Comparison of ENCODE assay signal across 25 mouse cellular contexts in the genomic region with DNA sequence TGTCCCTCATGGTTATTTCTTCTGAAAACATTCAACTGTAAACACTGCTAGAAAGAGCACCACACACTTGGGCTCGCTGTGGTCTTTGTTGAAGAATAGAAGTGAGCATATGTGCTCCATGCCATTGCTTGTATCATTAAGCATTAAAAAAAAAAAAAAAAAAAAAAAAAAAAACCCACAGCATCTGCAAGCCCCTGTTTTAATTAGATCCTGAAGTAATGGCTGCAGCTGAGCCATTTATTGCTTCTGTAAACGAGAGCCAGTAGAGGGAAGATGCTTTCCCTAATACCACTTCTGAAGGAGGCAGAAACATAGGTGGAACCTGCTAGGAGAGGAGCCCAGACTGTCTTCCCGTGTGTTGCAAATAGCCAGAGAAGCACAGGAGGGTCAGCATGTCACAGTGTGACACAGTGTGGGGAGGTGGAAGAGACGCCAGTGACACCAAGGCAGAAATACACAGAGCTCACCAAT. TPM values are rescaled to one million over a fixed set of nuclear protein-coding genes. Genes with fewer than 3 reads are reported as not detected.
DNase-seq lines count a peak whose midpoint lies in the region; ATAC-seq lines count a peak whose summit lies in the region.
"Had no signal": no experiment of that assay in that cellular context is flagged by ENCODE, and none has a peak within 500 bp of the region (broad histone marks: within the 10 kb centered on the region; RNA-seq: fewer than 3 reads in every experiment).

No protein-coding gene starts in this region.

- no peaks in the 10 kb centered on the region for H3K9me3 ChIP-seq in neural tube, embryonic 11.5 days (ENCODE audit: control insufficient read depth, low read length)
- no peaks in the 10 kb centered on the region for H3K9me3 ChIP-seq in hindbrain, embryonic 14.5 days (ENCODE audit: control insufficient read depth, low read length)
- no peaks in the 10 kb centered on the region for H3K9me3 ChIP-seq in midbrain, embryonic 15.5 days
- H3K9me3 ChIP-seq: embryonic facial prominence, embryonic 12.5 days; limb, embryonic 15.5 days; liver, embryonic 15.5 days had no signal

- no peak for DNase-seq in neural tube, embryonic 11.5 days (ENCODE audit: low spot score)
- no peak for DNase-seq in neural tube, embryonic 10.5 days (ENCODE audit: extremely low spot score, low spot score)
- peak; percentile 28 for DNase-seq in hindbrain, embryonic 14.5 days (ENCODE audit: low spot score)
- DNase-seq in spleen, postnatal 36 days (ENCODE audit: low spot score in 2 of 2): no peak
- DNase-seq in layer of hippocampus, adult 18-20 months (ENCODE audit: low spot score in 2 of 2): no peak
- DNase-seq in embryo, embryonic 9.5 days (ENCODE audit: extremely low spot score): no peak
- DNase-seq: cerebellum, adult 9-10 months; gastrocnemius, postnatal 36 days; kidney, adult 18-20 months; thymus, postnatal 25 days had no signal

- H3K27ac ChIP-seq in neural tube, embryonic 11.5 days (ENCODE audit: low read depth, low read length): no peak overlapping the region
- H3K27ac ChIP-seq in hindbrain, embryonic 14.5 days: peak overlapping the region; percentile 76
- H3K27ac ChIP-seq in midbrain, embryonic 15.5 days: no peak overlapping the region
- H3K27ac ChIP-seq: embryonic facial prominence, embryonic 12.5 days; kidney, postnatal 0 days; limb, embryonic 15.5 days; liver, embryonic 15.5 days had no signal

- H3K4me1 ChIP-seq in neural tube, embryonic 11.5 days (ENCODE audit: control insufficient read depth, insufficient read depth, low read length): no peaks in the 10 kb centered on the region
- peaks cover 7% of the 10 kb centered on the region; the same call in 1 of the 2 replicates for H3K4me1 ChIP-seq in hindbrain, embryonic 14.5 days (replicated peaks; ENCODE audit: control insufficient read depth, insufficient read depth, low read length)
- H3K4me1 ChIP-seq in midbrain, embryonic 15.5 days: no peaks in the 10 kb centered on the region; the same call in 1 of the 2 replicates
- H3K4me1 ChIP-seq: embryonic facial prominence, embryonic 12.5 days; limb, embryonic 15.5 days; liver, embryonic 15.5 days had no signal

- WGBS in neural tube, embryonic 11.5 days: 42% methylated on average over 4 of the region's 4 CpGs
- 25% methylated on average over 4 of the region's 4 CpGs for WGBS in hindbrain, embryonic 14.5 days
- WGBS in midbrain, embryonic 15.5 days: 33% methylated on average over 4 of the region's 4 CpGs

- no peak overlapping the region for H3K9ac ChIP-seq in neural tube, embryonic 11.5 days (ENCODE audit: low read length)
- H3K9ac ChIP-seq in hindbrain, embryonic 14.5 days: no peak overlapping the region
- no peak overlapping the region for H3K9ac ChIP-seq in midbrain, embryonic 15.5 days
- H3K9ac ChIP-seq: embryonic facial prominence, embryonic 12.5 days; limb, embryonic 15.5 days; liver, embryonic 15.5 days had no signal

- H3K4me3 ChIP-seq in neural tube, embryonic 11.5 days (ENCODE audit: low read depth, low read length): no peak overlapping the region
- H3K4me3 ChIP-seq in hindbrain, embryonic 14.5 days (replicated peaks; ENCODE audit: low read length): no peak overlapping the region
- H3K4me3 ChIP-seq in midbrain, embryonic 15.5 days: no peak overlapping the region
- H3K4me3 ChIP-seq: embryonic facial prominence, embryonic 12.5 days; erythroblast, embryonic 14.5 days; limb, embryonic 15.5 days; liver, embryonic 15.5 days; myocyte had no signal

- ATAC-seq in neural tube, embryonic 11.5 days (ENCODE audit: insufficient read depth, low FRiP score, low TSS enrichment): peak; percentile 48; the same call in 1 of the 2 replicates
- ATAC-seq in hindbrain, embryonic 14.5 days (ENCODE audit: low FRiP score): peak; percentile 70
- ATAC-seq in midbrain, embryonic 15.5 days (replicated peaks): 0 out of 2 replicates have a peak, but pooled peaks have one; percentile 39
- ATAC-seq: lung, postnatal 0 days had no signal

- H3K4me2 ChIP-seq in neural tube, embryonic 11.5 days (ENCODE audit: low read depth): no peak overlapping the region
- H3K4me2 ChIP-seq in hindbrain, embryonic 14.5 days (replicated peaks): no peak overlapping the region
- H3K4me2 ChIP-seq in midbrain, embryonic 15.5 days: no peak overlapping the region
- H3K4me2 ChIP-seq: embryonic facial prominence, embryonic 12.5 days; limb, embryonic 15.5 days; liver, embryonic 15.5 days had no signal

- no peaks in the 10 kb centered on the region for H3K36me3 ChIP-seq in neural tube, embryonic 11.5 days (ENCODE audit: control insufficient read depth, insufficient read depth, low read length)
- H3K36me3 ChIP-seq in hindbrain, embryonic 14.5 days (replicated peaks; ENCODE audit: control insufficient read depth, insufficient read depth): no peaks in the 10 kb centered on the region
- no peaks in the 10 kb centered on the region for H3K36me3 ChIP-seq in midbrain, embryonic 15.5 days (replicated peaks)
- H3K36me3 ChIP-seq: embryonic facial prominence, embryonic 12.5 days; limb, embryonic 15.5 days; liver, embryonic 15.5 days had no signal

- H3K27me3 ChIP-seq in neural tube, embryonic 11.5 days (ENCODE audit: control insufficient read depth, insufficient read depth, low read length): no peaks in the 10 kb centered on the region
- no peaks in the 10 kb centered on the region for H3K27me3 ChIP-seq in hindbrain, embryonic 14.5 days (ENCODE audit: control insufficient read depth, insufficient read depth, low read length)
- H3K27me3 ChIP-seq in midbrain, embryonic 15.5 days (replicated peaks): no peaks in the 10 kb centered on the region
- H3K27me3 ChIP-seq: embryonic facial prominence, embryonic 12.5 days; limb, embryonic 15.5 days; liver, embryonic 15.5 days had no signal

RNA-seq across cellular contexts. Expression of gene Naa11, which starts 17.1 kb away (rescaled TPM):
- not detected in 2 replicates for polyA plus RNA-seq in neural tube, embryonic 11.5 days (2014; fragmentation: Nextera tagmentation; extraction: Ambion mirVana)
- polyA plus RNA-seq in hindbrain, embryonic 14.5 days (2014; fragmentation: Nextera tagmentation; extraction: Ambion mirVana): not detected in 2 replicates
- not detected in 2 replicates for polyA plus RNA-seq in midbrain, embryonic 15.5 days (2015; fragmentation: Nextera tagmentation; extraction: Ambion mirVana)
- not detected for total RNA-seq in layer of hippocampus, adult 18-20 months (2021)
- total RNA-seq: adrenal gland, adult 18-20 months; adrenal gland, postnatal 4 days; gastrocnemius, postnatal 36 days; layer of hippocampus, postnatal 25 days; left cerebral cortex, postnatal 36 days had no signal
- polyA plus RNA-seq: embryonic facial prominence, embryonic 12.5 days; erythroblast, embryonic 14.5 days; kidney, postnatal 0 days; limb, embryonic 15.5 days; liver, embryonic 15.5 days had no signal

RNA-seq across cellular contexts. Expression of gene Gk2, which starts 47.6 kb away (rescaled TPM):
- polyA plus RNA-seq in neural tube, embryonic 11.5 days (2014; fragmentation: Nextera tagmentation; extraction: Ambion mirVana): not detected in 2 replicates
- polyA plus RNA-seq in hindbrain, embryonic 14.5 days (2014; fragmentation: Nextera tagmentation; extraction: Ambion mirVana): not detected in 2 replicates
- not detected in 2 replicates for polyA plus RNA-seq in midbrain, embryonic 15.5 days (2015; fragmentation: Nextera tagmentation; extraction: Ambion mirVana)
- total RNA-seq in layer of hippocampus, adult 18-20 months (2021): not detected
- total RNA-seq: adrenal gland, adult 18-20 months; adrenal gland, postnatal 4 days; gastrocnemius, postnatal 36 days; layer of hippocampus, postnatal 25 days; left cerebral cortex, postnatal 36 days had no signal
- polyA plus RNA-seq: C2C12; cortical plate, adult 2 months; embryonic facial prominence, embryonic 12.5 days; erythroblast, embryonic 14.5 days; heart, embryonic 16.5 days; kidney, postnatal 0 days; limb, embryonic 15.5 days; liver, embryonic 15.5 days; lung, postnatal 0 days; myocyte had no signal
